Mouse (Mus musculus): ENCODE data around the gene Cnot1.
"Not testable (repeated sequence)": the region's sequence is repeated elsewhere in the genome, so short reads cannot be mapped to it uniquely, and the experiment has no call there.

The Cnot1 gene

GRCm38 (mm10) chr8:95816044-95816708 lies 8.9 kb upstream of the Cnot1 start:
- no peak for DNase-seq

GRCm38 (mm10) chr8:95810184-95810591 lies 2.9 kb upstream of the Cnot1 start:
- peak; percentile 32 for DNase-seq

- no peak for DNase-seq
These were observed 1.9 kb upstream of the Cnot1 start for GRCm38 (mm10) chr8:95809116-95809515.

- DNase-seq: no peak
These were observed 1.4 kb upstream of the Cnot1 start for GRCm38 (mm10) chr8:95808631-95809030.

- peak; percentile 88 for DNase-seq
These were observed 597 bp upstream of the Cnot1 start for GRCm38 (mm10) chr8:95807861-95808260.

- DNase-seq: peak; percentile 74
These were observed 638 bp downstream of the Cnot1 start for GRCm38 (mm10) chr8:95806461-95807191.

- DNase-seq: no peak
These were observed 1.8 kb downstream of the Cnot1 start for GRCm38 (mm10) chr8:95805482-95805881.

- no peak for DNase-seq
These were observed 5.0 kb downstream of the Cnot1 start for GRCm38 (mm10) chr8:95802231-95802630.

GRCm38 (mm10) chr8:95801476-95802064 lies 5.7 kb downstream of the Cnot1 start:
- DNase-seq: no peak

- no peak for DNase-seq
These were observed 6.9 kb downstream of the Cnot1 start for GRCm38 (mm10) chr8:95800353-95800752.

- no peak for DNase-seq
These were observed 7.4 kb downstream of the Cnot1 start for GRCm38 (mm10) chr8:95799891-95800290.

GRCm38 (mm10) chr8:95799117-95799516 lies 8.1 kb downstream of the Cnot1 start:
- no peak for DNase-seq

- not testable (repeated sequence) for DNase-seq
These were observed 11.8 kb downstream of the Cnot1 start for GRCm38 (mm10) chr8:95795333-95796061.

- DNase-seq: no peak
These were observed 21.7 kb downstream of the Cnot1 start for GRCm38 (mm10) chr8:95785591-95785990.

GRCm38 (mm10) chr8:95782628-95783027 lies 24.6 kb downstream of the Cnot1 start:
- DNase-seq: no peak

- no peak for DNase-seq
These were observed 25.5 kb downstream of the Cnot1 start for GRCm38 (mm10) chr8:95781775-95782174.

GRCm38 (mm10) chr8:95781085-95781484 lies 26.2 kb downstream of the Cnot1 start:
- no peak for DNase-seq

GRCm38 (mm10) chr8:95764133-95764532 lies 43.1 kb downstream of the Cnot1 start:
- no peak for DNase-seq

- DNase-seq: no peak
These were observed 46.9 kb downstream of the Cnot1 start for GRCm38 (mm10) chr8:95760323-95760722.

- DNase-seq: no peak
These were observed 55.3 kb downstream of the Cnot1 start for GRCm38 (mm10) chr8:95751924-95752323.

GRCm38 (mm10) chr8:95748028-95748427 lies 59.2 kb downstream of the Cnot1 start:
- DNase-seq: no peak

GRCm38 (mm10) chr8:95741732-95742131 lies 65.5 kb downstream of the Cnot1 start:
- DNase-seq: no peak

- DNase-seq: no peak
These were observed 68.7 kb downstream of the Cnot1 start for GRCm38 (mm10) chr8:95738596-95738995.
